Mouse (Mus musculus) layer of hippocampus, adult 9-10 months (tissue): ENCODE measurements around the gene Gm29666.
"Not testable (repeated sequence)": the region's sequence is repeated elsewhere in the genome, so short reads cannot be mapped to it uniquely, and the experiment has no call there.

Experiments used
- DNase-seq: peaks from one replicate; pipeline ENCODE4 v3.0.0; 2022; ENCODE audit warnings: low spot score

Gene Gm29666

GRCm38 (mm10) chr15:84903843-84904385 is 15.9 kb downstream of the Gm29666 start:
- DNase-seq, result no peak

GRCm38 (mm10) chr15:84898077-84898476 is 21.8 kb downstream of the Gm29666 start:
- no peak for DNase-seq

GRCm38 (mm10) chr15:84896664-84897063 is 23.2 kb downstream of the Gm29666 start:
- no peak for DNase-seq

- not testable (repeated sequence) for DNase-seq
These were observed 23.6 kb downstream of the Gm29666 start for GRCm38 (mm10) chr15:84896216-84896615.

- DNase-seq, result peak; percentile 61
These were observed 28.2 kb downstream of the Gm29666 start for GRCm38 (mm10) chr15:84891658-84892057.

GRCm38 (mm10) chr15:84891246-84891645 is 28.6 kb downstream of the Gm29666 start:
- no peak for DNase-seq

- DNase-seq, result no peak
These were observed 31.8 kb downstream of the Gm29666 start for GRCm38 (mm10) chr15:84888066-84888465.

- no peak for DNase-seq
These were observed 42.6 kb downstream of the Gm29666 start for GRCm38 (mm10) chr15:84877029-84877815.

- no peak for DNase-seq
These were observed 46.0 kb downstream of the Gm29666 start for GRCm38 (mm10) chr15:84873867-84874266.

- DNase-seq, result no peak
These were observed 46.8 kb downstream of the Gm29666 start for GRCm38 (mm10) chr15:84873079-84873478.

- DNase-seq, result no peak
These were observed 48.0 kb downstream of the Gm29666 start for GRCm38 (mm10) chr15:84871802-84872201.

- no peak for DNase-seq
These were observed 57.9 kb downstream of the Gm29666 start for GRCm38 (mm10) chr15:84861911-84862310.
